Mouse (Mus musculus): ENCODE results near the gene Ebf1.

DNA sequence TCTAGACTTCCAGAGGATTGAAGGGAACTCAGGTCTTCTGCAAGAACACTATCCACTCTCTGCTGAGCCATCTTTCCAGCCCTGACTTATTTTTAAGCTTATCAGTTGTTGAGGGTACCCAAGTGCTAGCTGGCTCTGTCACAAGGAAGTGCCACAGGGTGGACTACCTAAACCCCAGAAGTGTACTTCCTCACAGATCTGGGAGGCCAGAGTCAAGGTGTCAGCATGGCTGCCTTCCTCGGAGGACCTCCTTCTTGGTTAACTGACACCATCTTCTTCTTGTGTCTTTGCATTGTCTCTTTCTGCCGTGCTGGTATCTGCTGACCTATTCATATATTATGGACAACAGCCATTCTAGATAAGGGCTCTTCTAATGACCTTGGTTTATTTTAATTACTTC is 89.3 kb downstream of the Ebf1 start:
- TF ChIP-seq POLR2A (IDR thresholded peaks at IDR 0.05; ENCODE audit: borderline replicate concordance, control insufficient read depth, low read depth, low read length), result no peak
- no peak for TF ChIP-seq CTCF (IDR thresholded peaks at IDR 0.05; ENCODE audit: control insufficient read depth, insufficient read depth, low read length)

Measured in bone marrow, adult 2 months (tissue).